Mouse (Mus musculus) limb, embryonic 15.5 days (tissue): ENCODE measurements around the gene Aunip. TPM values are rescaled to one million over a fixed set of nuclear protein-coding genes. Genes with fewer than 3 reads are reported as not detected.

Source experiments
- ATAC-seq: fragments of 200-750 bp; cut with Nextera tagmentation; 2 replicates; pipeline ENCODE4 v1.8.0; 2017; ENCODE audit warnings: low read depth, moderate TSS enrichment; ENCODE audit not compliant: insufficient number of reproducible peaks, low FRiP score, low TSS enrichment
- H3K27ac ChIP-seq: fragments of 300-500 bp; sonication (generic); 2 replicates; pipeline ENCODE4 v1.5.1; 2015; ENCODE audit warnings: moderate library complexity, mild to moderate bottlenecking, inconsistent platforms
- H3K27me3 ChIP-seq: fragments of 300-500 bp; sonication (generic); 2 replicates; pipeline ENCODE4 v1.6.1; 2015; ENCODE audit warnings: inconsistent platforms
- H3K36me3 ChIP-seq: fragments of 300-500 bp; sonication (generic); 2 replicates; pipeline ENCODE4 v1.6.1; 2015; ENCODE audit warnings: inconsistent platforms
- H3K4me1 ChIP-seq: fragments of 300-500 bp; sonication (generic); 2 replicates; pipeline ENCODE4 v1.6.1; 2015; ENCODE audit warnings: inconsistent platforms
- H3K4me2 ChIP-seq: fragments of 300-500 bp; sonication (generic); 2 replicates; pipeline ENCODE4 v1.6.1; 2015; ENCODE audit warnings: mild to moderate bottlenecking, inconsistent platforms
- H3K4me3 ChIP-seq: fragments of 300-500 bp; sonication (generic); 2 replicates; pipeline ENCODE4 v1.5.1; 2015; ENCODE audit warnings: mild to moderate bottlenecking, inconsistent platforms
- H3K9ac ChIP-seq: fragments of 300-500 bp; sonication (generic); 2 replicates; pipeline ENCODE4 v1.6.1; 2015; ENCODE audit warnings: inconsistent platforms
- H3K9me3 ChIP-seq: fragments of 300-500 bp; sonication (generic); 2 replicates; pipeline ENCODE4 v1.6.1; 2016; ENCODE audit warnings: inconsistent platforms
- WGBS: fragments of 180-500 bp; shearing (Covaris S2); methylation state at CpG from one replicate; pipeline ENCODE4 v1.1.7; 2015; 5-methylcytosine and 5-hydroxymethylcytosine counted together
- microRNA-seq: library from miRNA; unstranded; fragments of <30 nt; microRNA quantifications from one replicate; pipeline ENCODE4, GENCODE M21; 2016
- polyA plus RNA-seq: library from polyadenylated mRNA; unstranded; fragments of >200 nt; fragmentation: Nextera tagmentation; extraction: Ambion mirVana; gene quantifications from 2 replicates; pipeline ENCODE4 v1.2.1, GENCODE M21; 2015

Gene Aunip
- polyA plus RNA-seq, 1 experiment from 2014 or later, result 12.1 TPM

- no peaks in the 10 kb centered on the region for H3K27me3 ChIP-seq
- H3K4me1 ChIP-seq, result peaks cover 14% of the 10 kb centered on the region
- peaks cover 15% of the 10 kb centered on the region for H3K36me3 ChIP-seq
- WGBS, result 82% methylated on average over 2 of the region's 2 CpGs
- H3K9ac ChIP-seq, result no peak overlapping the region
- no peaks in the 10 kb centered on the region for H3K9me3 ChIP-seq
- no peak overlapping the region for H3K4me2 ChIP-seq
- H3K27ac ChIP-seq, result no peak overlapping the region
- no peak overlapping the region for H3K4me3 ChIP-seq
- no peak for ATAC-seq
Observed at GRCm38 (mm10) chr4:134562014-134562413, 51.2 kb downstream of the Aunip start.

- H3K9me3 ChIP-seq, result no peaks in the 10 kb centered on the region
- ATAC-seq, result no peak
- no peak overlapping the region for H3K4me3 ChIP-seq
- peaks cover 7% of the 10 kb centered on the region for H3K4me1 ChIP-seq
- H3K4me2 ChIP-seq, result no peak overlapping the region
- H3K27me3 ChIP-seq, result 0 out of 2 replicates have a peak, but pooled peaks cover 4% of the 10 kb centered on the region
- H3K27ac ChIP-seq, result no peak overlapping the region
- no peak overlapping the region for H3K9ac ChIP-seq
- peaks cover 15% of the 10 kb centered on the region for H3K36me3 ChIP-seq
- WGBS, result 91% methylated on average over 16 of the region's 16 CpGs
Observed at GRCm38 (mm10) chr4:134563624-134564023, 52.8 kb downstream of the Aunip start.

DNA sequence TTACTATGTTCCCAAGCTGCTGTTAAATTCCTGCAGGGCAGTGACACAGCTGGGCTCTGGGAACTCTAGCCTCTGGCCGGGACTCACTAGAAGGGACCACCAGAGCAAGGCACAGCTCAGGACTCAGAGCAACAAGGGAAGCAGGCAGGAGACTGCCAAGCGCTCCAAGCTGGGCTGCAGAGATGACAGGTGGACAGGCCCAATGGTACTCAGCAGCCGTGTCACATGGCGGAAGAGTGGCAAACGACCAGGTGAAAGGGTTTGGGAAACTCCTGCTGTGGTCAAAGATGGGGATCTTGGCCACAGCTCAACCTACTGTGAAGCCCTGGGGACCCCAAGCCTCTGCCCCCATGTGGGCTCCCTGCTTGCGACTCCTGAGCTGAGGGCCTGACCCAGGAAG is 53.3 kb downstream of the Aunip start:
- 71% methylated on average over 6 of the region's 6 CpGs for WGBS
- Histone ChIP-seq H3K4me3 (no peak overlapping the region), H3K27me3 (0 out of 2 replicates have a peak, but pooled peaks cover 5% of the 10 kb centered on the region), H3K4me1 (peaks cover 5% of the 10 kb centered on the region; the same call in 1 of the 2 replicates), H3K9ac (no peak overlapping the region), H3K4me2 (no peak overlapping the region), H3K36me3 (peaks cover 15% of the 10 kb centered on the region), H3K9me3 (no peaks in the 10 kb centered on the region), H3K27ac (no peak overlapping the region)
- no peak for ATAC-seq

GRCm38 (mm10) chr4:134567377-134568226 is 56.8 kb downstream of the Aunip start:
- H3K27ac ChIP-seq, result no peak overlapping the region
- H3K27me3 ChIP-seq, result 0 out of 2 replicates have a peak, but pooled peaks cover 5% of the 10 kb centered on the region
- peaks cover 5% of the 10 kb centered on the region; the same call in 1 of the 2 replicates for H3K4me1 ChIP-seq
- 39% methylated on average over 19 of the region's 19 CpGs for WGBS
- no peaks in the 10 kb centered on the region for H3K9me3 ChIP-seq
- H3K4me2 ChIP-seq, result no peak overlapping the region
- peaks cover 15% of the 10 kb centered on the region for H3K36me3 ChIP-seq
- no peak overlapping the region for H3K9ac ChIP-seq
- no peak for ATAC-seq
- no peak overlapping the region for H3K4me3 ChIP-seq

GRCm38 (mm10) chr4:134569205-134569604 is 58.4 kb downstream of the Aunip start:
- H3K4me2 ChIP-seq, result no peak overlapping the region
- no peak overlapping the region for H3K27ac ChIP-seq
- H3K4me3 ChIP-seq, result no peak overlapping the region
- ATAC-seq, result no peak
- no peaks in the 10 kb centered on the region for H3K9me3 ChIP-seq
- H3K4me1 ChIP-seq, result peaks cover 5% of the 10 kb centered on the region; the same call in 1 of the 2 replicates
- WGBS, result 77% methylated on average over 6 of the region's 6 CpGs
- H3K27me3 ChIP-seq, result 0 out of 2 replicates have a peak, but pooled peaks cover 5% of the 10 kb centered on the region
- H3K9ac ChIP-seq, result no peak overlapping the region
- H3K36me3 ChIP-seq, result peaks cover 12% of the 10 kb centered on the region

- no peak for ATAC-seq
- Histone ChIP-seq H3K9me3 (no peaks in the 10 kb centered on the region), H3K27ac (no peak overlapping the region), H3K36me3 (peaks cover 11% of the 10 kb centered on the region), H3K9ac (no peak overlapping the region), H3K4me1 (peaks cover 5% of the 10 kb centered on the region; the same call in 1 of the 2 replicates), H3K4me3 (no peak overlapping the region), H3K27me3 (0 out of 2 replicates have a peak, but pooled peaks cover 5% of the 10 kb centered on the region), H3K4me2 (no peak overlapping the region)
- WGBS, result 76% methylated on average over 8 of the region's 8 CpGs
Observed at GRCm38 (mm10) chr4:134569831-134570230, 59.0 kb downstream of the Aunip start.

DNA sequence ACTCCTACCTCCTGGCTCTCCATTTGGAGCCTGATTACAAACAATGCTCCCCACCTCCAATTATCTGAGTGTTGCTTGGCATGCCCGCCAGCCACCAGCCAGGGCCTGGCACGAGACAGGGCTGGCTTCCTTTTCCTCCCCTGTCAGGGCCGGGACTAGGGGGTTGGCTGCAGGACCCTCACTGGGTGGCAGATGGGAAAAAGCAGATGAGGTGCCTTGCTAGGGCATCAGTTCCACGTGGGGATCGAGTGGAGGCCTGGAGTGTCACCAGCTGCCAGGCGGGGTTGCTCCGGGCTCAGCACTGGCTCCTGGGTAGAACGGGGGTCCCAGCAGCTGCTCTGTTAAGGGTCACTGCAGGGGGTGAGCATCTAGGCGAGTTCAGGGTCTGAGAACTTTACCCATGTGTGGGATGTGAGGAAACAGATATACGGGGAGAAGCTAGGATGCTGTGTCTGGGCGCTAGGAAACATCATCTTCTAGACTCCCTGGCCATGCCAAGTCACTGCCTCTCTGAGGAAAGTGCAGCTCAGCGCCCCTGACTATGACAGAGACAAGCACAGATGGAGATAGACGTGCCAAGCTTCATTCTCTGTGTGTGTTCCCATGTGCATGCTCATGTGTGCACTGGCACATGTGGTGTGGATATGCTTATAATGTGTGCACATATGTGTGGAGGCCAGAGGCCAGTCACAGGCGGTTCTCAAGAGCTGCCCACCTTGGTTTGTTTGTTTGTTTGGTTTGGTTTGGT is 60.1 kb downstream of the Aunip start:
- Histone ChIP-seq H3K4me2 (no peak overlapping the region), H3K27ac (no peak overlapping the region), H3K9ac (no peak overlapping the region), H3K4me3 (no peak overlapping the region), H3K4me1 (peaks cover 5% of the 10 kb centered on the region; the same call in 1 of the 2 replicates), H3K27me3 (0 out of 2 replicates have a peak, but pooled peaks cover 5% of the 10 kb centered on the region), H3K36me3 (peaks cover 1% of the 10 kb centered on the region; the same call in 1 of the 2 replicates), H3K9me3 (no peaks in the 10 kb centered on the region)
- WGBS, result 77% methylated on average over 14 of the region's 14 CpGs
- ATAC-seq, result no peak

- no peak overlapping the region for H3K4me2 ChIP-seq
- WGBS, result 81% methylated on average over 24 of the region's 24 CpGs
- H3K9ac ChIP-seq, result no peak overlapping the region
- H3K27me3 ChIP-seq, result 0 out of 2 replicates have a peak, but pooled peaks cover 5% of the 10 kb centered on the region
- H3K9me3 ChIP-seq, result no peaks in the 10 kb centered on the region
- no peak overlapping the region for H3K27ac ChIP-seq
- H3K36me3 ChIP-seq, result no peaks in the 10 kb centered on the region
- H3K4me3 ChIP-seq, result no peak overlapping the region
- peaks cover 3% of the 10 kb centered on the region; the same call in 1 of the 2 replicates for H3K4me1 ChIP-seq
- no peak for ATAC-seq
Observed at GRCm38 (mm10) chr4:134572449-134573300, 61.9 kb downstream of the Aunip start.

Small RNAs within 50 kb of the gene (microRNA-seq; reads per million reads assigned to microRNA genes)
- gene Gm23634 (1.2 reads per million), gene Mir6403 (not detected)

Other genes starting within 250 kb of the Aunip start
- gene Pdik1l, start 223.1 kb upstream of the Aunip start, polyA plus RNA-seq, result 19.7 and 20.2 TPM in 2 replicates
- gene Trim63, start 195.9 kb upstream of the Aunip start, polyA plus RNA-seq, result 3.2 and 8.0 TPM in 2 replicates
- 1.3 and 2.6 TPM in 2 replicates for gene Slc30a2, start 167.8 kb upstream of the Aunip start, polyA plus RNA-seq
- gene Extl1, start 127.1 kb upstream of the Aunip start, polyA plus RNA-seq, result 6.4 and 7.8 TPM in 2 replicates
- 20.7 and 20.8 TPM in 2 replicates for gene Pafah2, start 114.7 kb upstream of the Aunip start, polyA plus RNA-seq
- 1,227 and 1,246 TPM in 2 replicates for gene Stmn1, start 42.7 kb upstream of the Aunip start, polyA plus RNA-seq
- gene Paqr7, start 14.3 kb upstream of the Aunip start, polyA plus RNA-seq, result 6.1 and 6.3 TPM in 2 replicates
- gene Mtfr1l, start 24.4 kb downstream of the Aunip start, polyA plus RNA-seq, result 105 and 114 TPM in 2 replicates
- 17.2 and 21.9 TPM in 2 replicates for gene Selenon, start 41.2 kb downstream of the Aunip start, polyA plus RNA-seq
- gene Man1c1, start 193.3 kb downstream of the Aunip start, polyA plus RNA-seq, result 4.7 and 5.6 TPM in 2 replicates